Comparison of ENCODE assay signal across 20 mouse cellular contexts in genomic region chr8:54018535-54019165, GRCm38 (mm10). TPM values are rescaled to one million over a fixed set of nuclear protein-coding genes. Genes with fewer than 3 reads are reported as not detected.
DNase-seq lines count a peak whose midpoint lies in the region; ATAC-seq and TF ChIP-seq lines count a peak whose summit lies in the region.
"Had no signal": no experiment of that assay in that cellular context is flagged by ENCODE, and none has a peak within 500 bp of the region (broad histone marks: within the 10 kb centered on the region; RNA-seq: fewer than 3 reads in every experiment).

No protein-coding gene starts in this region.

- no peak overlapping the region for H3K4me3 ChIP-seq in forebrain, embryonic 14.5 days (ENCODE audit: low read depth, low read length)
- H3K4me3 ChIP-seq in forebrain, embryonic 15.5 days, result no peak overlapping the region
- H3K4me3 ChIP-seq in neural tube, embryonic 11.5 days (ENCODE audit: low read depth, low read length), result no peak overlapping the region
- H3K4me3 ChIP-seq in myocyte, result no peak overlapping the region
- H3K4me3 ChIP-seq in intestine, embryonic 15.5 days (replicated peaks), result no peak overlapping the region
- H3K4me3 ChIP-seq: gastrocnemius, adult 2 months; heart, embryonic 13.5 days; left cerebral cortex, adult 2 months; limb, embryonic 10.5 days had no signal

- no peak overlapping the region for H3K27ac ChIP-seq in forebrain, embryonic 14.5 days (ENCODE audit: low read depth, low read length)
- no peak overlapping the region for H3K27ac ChIP-seq in forebrain, embryonic 15.5 days (replicated peaks)
- no peak overlapping the region for H3K27ac ChIP-seq in neural tube, embryonic 11.5 days (ENCODE audit: low read depth, low read length)
- H3K27ac ChIP-seq in intestine, embryonic 15.5 days, result no peak overlapping the region
- H3K27ac ChIP-seq: gastrocnemius, adult 2 months; heart, embryonic 13.5 days; left cerebral cortex, adult 2 months; limb, embryonic 10.5 days had no signal

- H3ac ChIP-seq in myocyte (ENCODE audit: control insufficient read depth, insufficient read length), result no peak overlapping the region

- peak; percentile 75 for ATAC-seq in forebrain, embryonic 14.5 days
- no peak for ATAC-seq in forebrain, embryonic 15.5 days (replicated peaks)
- ATAC-seq in neural tube, embryonic 11.5 days (ENCODE audit: insufficient read depth, low FRiP score, low TSS enrichment), result peak; percentile 88
- no peak for ATAC-seq in intestine, embryonic 15.5 days
- ATAC-seq: liver, postnatal 0 days had no signal

- WGBS in forebrain, embryonic 14.5 days, result 13% methylated on average over 3 of the region's 3 CpGs
- WGBS in forebrain, embryonic 15.5 days, result 12% methylated on average over 3 of the region's 3 CpGs
- 33% methylated on average over 3 of the region's 3 CpGs for WGBS in neural tube, embryonic 11.5 days
- WGBS in intestine, embryonic 15.5 days, result 69% methylated on average over 3 of the region's 3 CpGs

- TF ChIP-seq POLR2A in myocyte (IDR thresholded peaks at IDR 0.05; ENCODE audit: insufficient read length, low read depth), result no peak

- H3K9me3 ChIP-seq in forebrain, embryonic 14.5 days (replicated peaks; ENCODE audit: control insufficient read depth, low read length), result no peaks in the 10 kb centered on the region
- no peaks in the 10 kb centered on the region for H3K9me3 ChIP-seq in forebrain, embryonic 15.5 days
- H3K9me3 ChIP-seq in neural tube, embryonic 11.5 days (ENCODE audit: control insufficient read depth, low read length), result no peaks in the 10 kb centered on the region
- H3K9me3 ChIP-seq in intestine, embryonic 15.5 days, result no peaks in the 10 kb centered on the region
- H3K9me3 ChIP-seq: heart, embryonic 13.5 days; limb, embryonic 10.5 days had no signal

- H3K4me1 ChIP-seq in forebrain, embryonic 14.5 days (ENCODE audit: control insufficient read depth, insufficient read depth, low read length), result no peaks in the 10 kb centered on the region
- no peaks in the 10 kb centered on the region for H3K4me1 ChIP-seq in forebrain, embryonic 15.5 days
- 0 out of 2 replicates have a peak, but pooled peaks cover 3% of the 10 kb centered on the region for H3K4me1 ChIP-seq in neural tube, embryonic 11.5 days (ENCODE audit: control insufficient read depth, insufficient read depth, low read length)
- H3K4me1 ChIP-seq in intestine, embryonic 15.5 days (replicated peaks), result no peaks in the 10 kb centered on the region
- H3K4me1 ChIP-seq: limb, embryonic 10.5 days had no signal

- no peak overlapping the region for H3K4me2 ChIP-seq in forebrain, embryonic 14.5 days (ENCODE audit: low read length)
- H3K4me2 ChIP-seq in forebrain, embryonic 15.5 days (replicated peaks), result no peak overlapping the region
- H3K4me2 ChIP-seq in neural tube, embryonic 11.5 days (ENCODE audit: low read depth), result no peak overlapping the region
- no peak overlapping the region for H3K4me2 ChIP-seq in myocyte (ENCODE audit: low read depth)
- no peak overlapping the region for H3K4me2 ChIP-seq in intestine, embryonic 15.5 days (replicated peaks)
- H3K4me2 ChIP-seq: heart, embryonic 13.5 days had no signal

- no peaks in the 10 kb centered on the region for H3K36me3 ChIP-seq in forebrain, embryonic 14.5 days (ENCODE audit: control insufficient read depth, insufficient read depth, low read length)
- no peaks in the 10 kb centered on the region for H3K36me3 ChIP-seq in forebrain, embryonic 15.5 days
- no peaks in the 10 kb centered on the region for H3K36me3 ChIP-seq in neural tube, embryonic 11.5 days (ENCODE audit: control insufficient read depth, insufficient read depth, low read length)
- no peaks in the 10 kb centered on the region for H3K36me3 ChIP-seq in myocyte (ENCODE audit: control insufficient read depth, insufficient read depth)
- no peaks in the 10 kb centered on the region for H3K36me3 ChIP-seq in intestine, embryonic 15.5 days
- H3K36me3 ChIP-seq: heart, embryonic 13.5 days; limb, embryonic 10.5 days had no signal

- H3K79me2 ChIP-seq in myocyte (ENCODE audit: control insufficient read depth, insufficient read depth), result no peaks in the 10 kb centered on the region

- peak; percentile 24 for DNase-seq in forebrain, embryonic 14.5 days (ENCODE audit: low spot score)
- DNase-seq in neural tube, embryonic 11.5 days (ENCODE audit: low spot score), result peak; percentile 24
- DNase-seq in neural tube, embryonic 10.5 days (ENCODE audit: extremely low spot score, low spot score), result no peak
- no peak for DNase-seq in adrenal gland, postnatal 14 days
- DNase-seq: adrenal gland, adult 8-10 months; cerebellum, adult 9-11 months; gastrocnemius, adult 2 months; heart, adult 11 months; heart, postnatal 36 days; kidney, postnatal 4 days; layer of hippocampus, adult 9-11 months; liver, postnatal 0 days; lung, postnatal 10 days; thymus, postnatal 25 days had no signal

- H3K9ac ChIP-seq in forebrain, embryonic 14.5 days (ENCODE audit: low read length), result no peak overlapping the region
- H3K9ac ChIP-seq in forebrain, embryonic 15.5 days (replicated peaks), result no peak overlapping the region
- H3K9ac ChIP-seq in neural tube, embryonic 11.5 days (ENCODE audit: low read length), result no peak overlapping the region
- H3K9ac ChIP-seq in intestine, embryonic 15.5 days, result no peak overlapping the region
- H3K9ac ChIP-seq: heart, embryonic 13.5 days; liver, postnatal 0 days had no signal

- H3K27me3 ChIP-seq in forebrain, embryonic 14.5 days (replicated peaks; ENCODE audit: control insufficient read depth, insufficient read depth, low read length), result no peaks in the 10 kb centered on the region
- H3K27me3 ChIP-seq in forebrain, embryonic 15.5 days, result no peaks in the 10 kb centered on the region
- H3K27me3 ChIP-seq in neural tube, embryonic 11.5 days (ENCODE audit: control insufficient read depth, insufficient read depth, low read length), result no peaks in the 10 kb centered on the region
- no peaks in the 10 kb centered on the region for H3K27me3 ChIP-seq in myocyte (ENCODE audit: control insufficient read depth, insufficient read depth, insufficient read length)
- H3K27me3 ChIP-seq in intestine, embryonic 15.5 days (replicated peaks), result no peaks in the 10 kb centered on the region
- H3K27me3 ChIP-seq: heart, embryonic 13.5 days had no signal

TF ChIP-seq in myocyte, 11 proteins besides CTCF, POLR2A, EP300 and RAD21:
- TF ChIP-seq MAX (IDR thresholded peaks at IDR 0.05; ENCODE audit: low read depth) (no peak), MYOD1 (IDR thresholded peaks at IDR 0.05; ENCODE audit: control insufficient read depth in 1 of 3, insufficient read length in 2 of 3, low read depth in 2 of 3) (peak in 2 of 3 experiments; percentile 24 to 39)
TF ChIP-seq in myocyte: peak in this region for 1.

RNA-seq across cellular contexts. Expression of gene Vegfc, which starts 58.8 kb away (rescaled TPM):
- polyA plus RNA-seq in forebrain, embryonic 14.5 days (2014; fragmentation: Nextera tagmentation; extraction: Ambion mirVana), result 2.3 and 3.7 TPM in 2 replicates
- polyA plus RNA-seq in forebrain, embryonic 15.5 days (2015; fragmentation: Nextera tagmentation; extraction: Ambion mirVana), result 3.4 and 4.0 TPM in 2 replicates
- 8.6 and 9.4 TPM in 2 replicates for polyA plus RNA-seq in neural tube, embryonic 11.5 days (2014; fragmentation: Nextera tagmentation; extraction: Ambion mirVana)
- polyA plus RNA-seq in myocyte (2012; fragmentation: generic; extraction: Trizol), result 7.8 TPM
- polyA plus RNA-seq in intestine, embryonic 15.5 days (2015; fragmentation: Nextera tagmentation; extraction: Ambion mirVana), result 10.0 and 11.1 TPM in 2 replicates
- total RNA-seq in adrenal gland, postnatal 14 days (2021), result 7.1 and 7.9 TPM in 2 replicates

Comparison
In these comparisons a context has a peak if more than half of its experiments do, and no peak if none do; other contexts are left out.
1. ATAC-seq: peak in forebrain, embryonic 14.5 days (single experiment) and neural tube, embryonic 11.5 days (single experiment); none in forebrain, embryonic 15.5 days (single experiment) and intestine, embryonic 15.5 days (single experiment).
2. DNase-seq: peak in forebrain, embryonic 14.5 days (single experiment) and neural tube, embryonic 11.5 days (single experiment); none in neural tube, embryonic 10.5 days (single experiment) and adrenal gland, postnatal 14 days (single experiment).